Mouse (Mus musculus) kidney, postnatal 0 days (tissue): ENCODE results near the gene Atp1b2. TPM values are rescaled to one million over a fixed set of nuclear protein-coding genes. Genes with fewer than 3 reads are reported as not detected.

Experiments used
- ATAC-seq: fragments of 200-750 bp; cut with Nextera tagmentation; replicated peaks from 2 replicates; pipeline ENCODE4 v1.8.0; 2017; ENCODE audit warnings: low read depth, moderate number of reproducible peaks, moderate TSS enrichment, moderate library complexity; ENCODE audit not compliant: low FRiP score
- DNase-seq: peaks from one replicate; pipeline ENCODE4 v3.0.0-alpha.2; 2016; ENCODE audit warnings: low spot score
- H3K27ac ChIP-seq: fragments of 300-500 bp; sonication (generic); 2 replicates; pipeline ENCODE4 v1.5.1; 2014; ENCODE audit warnings: mild to moderate bottlenecking
- H3K27me3 ChIP-seq: fragments of 300-500 bp; sonication (generic); 2 replicates; pipeline ENCODE4 v1.6.1; 2014; ENCODE audit warnings: low read length, mixed read lengths; ENCODE audit not compliant: insufficient read depth
- H3K36me3 ChIP-seq: fragments of 300-500 bp; sonication (generic); 2 replicates; pipeline ENCODE4 v1.6.1; 2014; ENCODE audit warnings: low read length, mixed read lengths; ENCODE audit not compliant: insufficient read depth
- H3K4me1 ChIP-seq: fragments of 300-500 bp; sonication (generic); replicated peaks from 2 replicates; pipeline ENCODE4 v1.6.1; 2014; ENCODE audit warnings: antibody characterized with exemption, low read length, mixed read lengths; ENCODE audit not compliant: insufficient read depth
- H3K4me2 ChIP-seq: fragments of 300-500 bp; sonication (generic); 2 replicates; pipeline ENCODE4 v1.6.1; 2014; ENCODE audit warnings: mild to moderate bottlenecking, low read length, moderate library complexity, mixed read lengths
- H3K4me3 ChIP-seq: fragments of 300-500 bp; sonication (generic); replicated peaks from 2 replicates; pipeline ENCODE4 v1.5.1; 2014; ENCODE audit warnings: low read depth, low read length
- H3K9ac ChIP-seq: fragments of 300-500 bp; sonication (generic); 2 replicates; pipeline ENCODE4 v1.6.1; 2014; ENCODE audit warnings: low read depth, low read length
- H3K9me3 ChIP-seq: fragments of 300-500 bp; sonication (generic); replicated peaks from 2 replicates; pipeline ENCODE4 v1.6.1; 2016; ENCODE audit warnings: low read length, inconsistent platforms, mixed read lengths
- CTCF ChIP-seq: IDR thresholded peaks from 2 replicates; pipeline ENCODE4 v1.5.1; 2016; ENCODE audit warnings: antibody characterized with exemption, low read depth, mild to moderate bottlenecking, moderate library complexity
- WGBS: fragments of 180-500 bp; shearing (Covaris S2); extraction: QIAGEN DNeasy Blood & Tissue Kit; methylation state at CpG from one replicate; pipeline ENCODE4 v1.1.7; 2014; 5-methylcytosine and 5-hydroxymethylcytosine counted together
- polyA plus RNA-seq: library from polyadenylated mRNA; unstranded; fragments of >200 nt; fragmentation: Nextera tagmentation; extraction: Ambion mirVana; gene quantifications from 2 replicates; pipeline ENCODE4 v1.2.1, GENCODE M21; 2015

The Atp1b2 gene
- polyA plus RNA-seq, 1 experiment from 2014 or later, result 16.3 TPM

DNA sequence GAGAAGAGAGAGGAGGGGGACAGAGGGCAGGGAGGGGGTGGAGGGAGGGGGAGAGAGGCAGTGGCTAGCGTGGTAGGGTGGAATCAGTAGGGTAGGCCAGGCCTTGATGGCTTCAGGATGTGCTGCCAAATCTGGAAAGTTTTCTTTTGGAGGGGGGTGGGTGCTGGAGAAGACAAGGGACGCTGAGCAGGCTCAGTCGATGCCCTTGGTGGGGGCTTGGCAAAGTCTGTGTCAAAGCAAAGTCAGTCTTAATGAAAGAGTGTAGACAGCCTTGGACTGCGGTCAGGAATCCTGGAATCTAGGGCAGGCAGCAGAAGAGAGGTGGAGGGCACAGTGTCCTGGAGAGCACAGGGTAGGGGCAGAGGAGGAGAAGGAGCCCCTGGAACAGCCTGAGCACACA lies 5.2 kb upstream of the Atp1b2 start:
- Histone ChIP-seq H3K4me1 (peaks cover 5% of the 10 kb centered on the region; the same call in 1 of the 2 replicates), H3K4me2 (no peak overlapping the region), H3K36me3 (no peaks in the 10 kb centered on the region), H3K9ac (no peak overlapping the region), H3K27me3 (no peaks in the 10 kb centered on the region), H3K27ac (no peak overlapping the region), H3K4me3 (no peak overlapping the region), H3K9me3 (no peaks in the 10 kb centered on the region)
- ATAC-seq, result no peak
- TF ChIP-seq CTCF, result no peak
- no peak for DNase-seq
- 65% methylated on average over 4 of the region's 4 CpGs for WGBS

- H3K4me1 ChIP-seq, result peaks cover 5% of the 10 kb centered on the region; the same call in 1 of the 2 replicates
- H3K9ac ChIP-seq, result no peak overlapping the region
- H3K27me3 ChIP-seq, result no peaks in the 10 kb centered on the region
- H3K27ac ChIP-seq, result no peak overlapping the region
- 68% methylated on average over 7 of the region's 7 CpGs for WGBS
- no peak for TF ChIP-seq CTCF
- no peak overlapping the region for H3K4me3 ChIP-seq
- H3K4me2 ChIP-seq, result no peak overlapping the region
- no peaks in the 10 kb centered on the region for H3K36me3 ChIP-seq
- no peaks in the 10 kb centered on the region for H3K9me3 ChIP-seq
- no peak for ATAC-seq
- no peak for DNase-seq
These were observed 3.7 kb upstream of the Atp1b2 start for GRCm38 (mm10) chr11:69609416-69609815.

- ATAC-seq (no peak), DNase-seq (no peak)
- no peak for TF ChIP-seq CTCF
- Histone ChIP-seq H3K36me3 (no peaks in the 10 kb centered on the region), H3K9me3 (no peaks in the 10 kb centered on the region), H3K9ac (no peak overlapping the region), H3K4me1 (peaks cover 3% of the 10 kb centered on the region; the same call in 1 of the 2 replicates), H3K27me3 (no peaks in the 10 kb centered on the region), H3K4me2 (no peak overlapping the region), H3K27ac (no peak overlapping the region), H3K4me3 (no peak overlapping the region)
- WGBS, result 84% methylated on average over 3 of the region's 3 CpGs
These were observed 2.8 kb upstream of the Atp1b2 start for GRCm38 (mm10) chr11:69608525-69608924.

DNA sequence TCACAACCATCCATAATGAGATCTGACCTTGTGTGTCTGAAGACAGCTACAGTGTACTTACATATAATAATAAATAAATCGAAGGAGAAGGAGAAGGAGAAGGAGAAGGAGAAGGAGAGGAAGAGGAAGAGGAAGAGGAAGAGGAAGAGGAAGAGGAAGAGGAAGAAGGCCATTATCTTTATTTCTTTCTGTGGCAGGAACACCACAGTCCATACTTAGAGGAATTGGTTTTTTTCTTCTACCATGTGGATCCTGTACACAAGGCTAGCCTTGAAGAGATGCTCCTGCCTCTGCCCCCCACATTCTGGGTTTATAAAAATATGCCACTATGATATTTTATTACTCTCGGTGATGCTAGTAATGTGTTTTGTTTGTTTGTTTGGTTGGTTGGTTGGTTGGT lies 1.1 kb upstream of the Atp1b2 start:
- TF ChIP-seq CTCF, result no peak
- Histone ChIP-seq H3K9ac (no peak overlapping the region), H3K36me3 (no peaks in the 10 kb centered on the region), H3K9me3 (no peaks in the 10 kb centered on the region), H3K4me1 (peaks cover 5% of the 10 kb centered on the region; the same call in 1 of the 2 replicates), H3K4me3 (no peak overlapping the region), H3K27me3 (no peaks in the 10 kb centered on the region), H3K4me2 (no peak overlapping the region), H3K27ac (no peak overlapping the region)
- 81% methylated on average over 2 of the region's 2 CpGs for WGBS
- DNase-seq, result no peak
- no peak for ATAC-seq

- Histone ChIP-seq H3K4me2 (peak overlapping the region; percentile 78), H3K4me1 (peaks cover 5% of the 10 kb centered on the region; the same call in 1 of the 2 replicates), H3K9ac (no peak overlapping the region), H3K36me3 (no peaks in the 10 kb centered on the region), H3K4me3 (peak overlapping the region; percentile 43), H3K9me3 (no peaks in the 10 kb centered on the region), H3K27ac (no peak overlapping the region), H3K27me3 (no peaks in the 10 kb centered on the region)
- DNase-seq, result no peak
- ATAC-seq, result no peak
- TF ChIP-seq CTCF, result no peak
- WGBS, result 55% methylated on average over 2 of the region's 2 CpGs
These were observed 701 bp upstream of the Atp1b2 start for GRCm38 (mm10) chr11:69606491-69606795.

GRCm38 (mm10) chr11:69604795-69605664 lies 712 bp downstream of the Atp1b2 start:
- WGBS, result under 1% methylated on average over 66 of the region's 73 CpGs
- no peak for TF ChIP-seq CTCF

More at GRCm38 (mm10) chr11:69604795-69605664, 712 bp downstream of the Atp1b2 start:
- Histone ChIP-seq H3K9ac (peak overlapping the region; percentile 57), H3K27ac (peak overlapping the region; percentile 60; the same call in 1 of the 2 replicates), H3K4me1 (peaks cover 13% of the 10 kb centered on the region; the same call in 1 of the 2 replicates), H3K4me2 (peak overlapping the region; percentile 78), H3K4me3 (peak overlapping the region; percentile 43), H3K27me3 (no peaks in the 10 kb centered on the region), H3K9me3 (no peaks in the 10 kb centered on the region), H3K36me3 (no peaks in the 10 kb centered on the region)
- peak; percentile 16; the same call in 1 of the 2 replicates for ATAC-seq
- DNase-seq, result peak; percentile 62
